Mouse (Mus musculus) spleen, adult 2 months (tissue): ENCODE measurements around the gene Gm20388.

Experiments
- CTCF ChIP-seq: fragments of 200-500 bp; IDR thresholded peaks from 2 replicates; pipeline ENCODE4 v1.5.1; 2011; ENCODE audit warnings: mild to moderate bottlenecking, inconsistent platforms; ENCODE audit not compliant: insufficient read depth, insufficient read length, insufficient replicate concordance; ENCODE audit errors: extremely low read depth
- POLR2A ChIP-seq: fragments of 200-500 bp; IDR thresholded peaks from 2 replicates; pipeline ENCODE4 v1.6.1; 2011; ENCODE audit warnings: low read depth, low read length, inconsistent platforms

DNA sequence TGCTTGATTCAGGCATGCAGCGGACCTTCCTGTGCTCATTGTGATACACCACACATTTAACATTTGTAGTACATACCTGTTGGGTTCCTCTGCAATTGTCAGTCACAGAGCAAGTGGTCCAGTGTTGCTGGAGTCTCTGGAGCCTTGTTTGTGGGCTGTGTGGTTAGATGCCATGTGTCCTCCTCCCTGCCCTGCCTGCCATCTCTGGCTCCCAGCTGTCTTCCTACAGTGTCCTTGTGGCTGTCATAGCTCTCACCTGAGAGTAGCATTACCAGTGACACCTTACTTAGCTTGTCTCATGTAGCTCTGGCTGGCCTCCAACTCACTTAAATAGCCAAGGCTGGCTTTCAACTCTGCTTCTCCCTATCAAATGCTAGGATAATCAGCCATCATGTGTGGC lies 2108.5 kb downstream of the Gm20388 start:
- no peak for TF ChIP-seq CTCF
- TF ChIP-seq POLR2A, result no peak
